Mouse (Mus musculus) mouse trophoblast stem cell (cell line): ENCODE measurements around the gene Fggy.

Experiments
- in situ Hi-C, 2 experiments: fragments of 300-500 bp; cut with MseI, MboI; formaldehyde crosslinking; loops; 2 replicates in 1 of 2; 3 replicates in 1 of 2; pipeline ENCODE4 v1.15.1; 2025

Gene Fggy

DNA sequence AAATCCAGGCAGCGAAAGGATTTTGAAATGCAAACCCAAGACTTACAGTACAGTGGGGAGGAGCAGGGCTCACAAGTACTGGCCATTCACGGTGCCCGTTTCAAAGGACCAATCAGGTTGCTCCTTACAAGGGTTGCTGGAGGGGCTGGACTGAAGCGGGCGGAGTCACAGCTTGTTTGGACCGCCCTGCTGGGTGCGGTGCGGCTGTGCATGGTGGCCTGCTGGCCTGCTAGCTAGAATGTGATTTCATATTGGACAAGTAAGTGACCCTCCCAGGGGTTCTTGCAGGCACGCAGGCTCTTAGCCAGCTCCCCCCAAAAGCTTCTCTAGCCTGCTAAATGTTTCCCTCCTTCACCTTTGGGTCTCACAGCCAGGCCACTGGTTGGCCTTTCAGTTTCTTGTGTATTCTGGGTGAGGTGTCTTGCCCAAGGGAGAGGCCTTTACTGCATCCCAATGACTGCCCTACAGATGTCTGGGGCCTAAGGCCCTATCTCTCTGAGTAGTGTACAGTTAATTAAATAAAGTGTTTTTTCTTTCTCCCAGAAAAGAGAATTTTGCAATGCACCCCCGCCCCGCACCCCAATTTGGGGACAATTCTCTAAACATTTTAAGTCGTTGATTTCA lies at the start of gene Fggy:
Gene Fggy, plus strand, starts transcription at position 175 of the 624 bp plus-strand sequence.
- in situ Hi-C loops: no loop called here

DNA sequence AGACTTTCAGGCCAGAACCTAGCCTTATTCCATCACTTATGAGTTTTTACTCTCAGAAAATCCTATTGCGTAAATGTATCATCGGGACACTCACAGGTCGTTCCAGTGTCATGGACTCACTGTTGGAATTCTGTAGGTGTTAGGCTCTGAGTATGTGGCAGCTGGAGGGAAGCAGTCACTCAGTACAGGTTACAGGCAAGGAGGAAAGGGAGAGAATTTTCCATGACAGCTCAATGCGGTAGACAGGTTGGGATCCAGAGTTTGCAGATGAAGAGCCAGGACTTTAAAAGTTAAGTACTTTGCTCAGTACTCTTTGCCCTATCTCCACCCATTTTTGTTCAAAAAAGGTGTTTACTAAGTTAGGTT lies 49.4 kb upstream of the Fggy start:
- in situ Hi-C loops: no loop called here

DNA sequence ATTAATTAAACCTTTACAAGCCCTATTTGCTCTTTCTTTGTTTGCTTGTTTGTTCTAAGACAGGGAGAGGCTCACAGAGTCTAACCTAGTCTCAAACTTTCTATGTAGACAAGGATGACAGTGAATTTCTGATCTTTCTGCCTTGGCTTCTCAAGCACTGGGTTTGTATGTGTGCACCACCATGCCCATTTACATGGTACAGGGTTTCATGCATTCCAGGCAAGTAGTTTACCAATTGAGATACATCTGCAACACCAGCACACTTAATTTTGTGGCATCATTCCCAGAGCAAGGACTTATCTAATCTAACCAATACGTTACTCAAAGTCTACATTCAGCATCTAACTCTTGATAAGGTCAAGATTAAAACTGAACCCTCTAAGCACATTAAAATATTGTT lies 38.9 kb upstream of the Fggy start:
- in situ Hi-C loops: no loop called here

DNA sequence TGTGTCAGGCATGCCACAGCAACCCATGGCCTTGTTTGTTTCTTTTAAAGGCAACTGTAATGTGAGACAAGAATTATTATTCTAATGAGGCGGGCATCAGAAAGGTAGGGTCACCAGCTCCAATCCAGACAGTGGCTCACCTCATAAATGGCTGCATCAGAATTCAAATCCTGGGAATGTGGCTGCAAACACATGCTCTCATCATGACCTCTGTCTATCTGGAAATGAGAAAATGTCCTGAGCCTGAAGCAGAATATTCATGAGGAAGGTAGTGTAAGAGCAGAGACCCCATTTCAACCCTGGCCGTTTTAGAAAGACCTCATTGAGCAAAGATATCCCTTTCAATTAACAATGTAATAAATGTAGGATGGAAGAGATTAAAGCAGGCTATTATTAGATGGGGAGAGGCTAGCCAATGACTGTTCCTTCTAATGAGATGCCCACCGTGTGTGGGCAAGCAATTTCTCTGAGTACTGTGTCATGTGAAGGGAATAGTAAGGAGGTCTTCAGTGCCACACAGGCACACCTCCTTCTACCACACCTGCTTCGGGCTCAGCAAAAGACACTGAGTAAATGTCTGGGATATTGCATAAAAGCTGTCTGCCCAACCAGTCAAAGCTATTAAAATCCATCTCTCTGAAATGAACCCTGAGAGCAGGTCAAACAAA lies 37.2 kb upstream of the Fggy start:
- in situ Hi-C loops: no loop called here

DNA sequence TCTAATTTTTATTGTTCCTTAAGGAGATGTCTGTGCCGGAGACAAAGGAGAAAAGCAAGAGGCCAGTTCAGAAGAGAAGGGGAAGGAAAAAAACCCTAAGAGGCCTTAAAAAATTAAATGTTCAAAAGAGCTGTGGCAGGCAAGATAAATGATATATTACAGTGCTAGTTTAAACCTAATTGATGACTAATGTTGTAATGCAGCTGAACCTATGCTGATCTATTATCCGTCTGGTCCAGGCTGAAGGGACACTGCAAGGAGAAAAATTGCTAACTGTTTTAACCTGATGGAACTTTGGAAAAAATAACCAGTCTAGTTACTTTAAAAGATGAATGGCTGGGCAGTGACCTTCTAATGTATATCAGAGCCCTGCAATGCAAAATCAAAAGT lies 36.7 kb upstream of the Fggy start:
- in situ Hi-C loops: no loop called here

DNA sequence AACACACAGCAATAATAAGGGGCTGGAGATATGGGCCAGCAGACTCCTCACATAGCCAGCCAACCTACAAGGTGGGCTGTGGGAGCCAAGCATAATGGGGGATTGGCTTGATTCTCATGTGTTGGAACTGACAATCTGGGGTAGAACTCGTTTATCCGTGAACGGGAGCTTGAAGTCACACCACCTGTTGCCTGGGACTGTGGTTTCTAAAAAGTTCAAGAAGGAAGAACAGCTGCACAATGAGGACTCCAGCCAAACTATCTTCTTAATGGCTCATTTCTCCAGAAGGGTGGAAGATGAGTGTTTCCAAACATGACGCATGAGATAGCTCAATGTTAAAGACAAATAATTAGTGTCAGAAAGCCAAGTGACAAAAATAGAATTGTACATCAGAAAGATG lies 30.7 kb upstream of the Fggy start:
- in situ Hi-C loops: no loop called here

DNA sequence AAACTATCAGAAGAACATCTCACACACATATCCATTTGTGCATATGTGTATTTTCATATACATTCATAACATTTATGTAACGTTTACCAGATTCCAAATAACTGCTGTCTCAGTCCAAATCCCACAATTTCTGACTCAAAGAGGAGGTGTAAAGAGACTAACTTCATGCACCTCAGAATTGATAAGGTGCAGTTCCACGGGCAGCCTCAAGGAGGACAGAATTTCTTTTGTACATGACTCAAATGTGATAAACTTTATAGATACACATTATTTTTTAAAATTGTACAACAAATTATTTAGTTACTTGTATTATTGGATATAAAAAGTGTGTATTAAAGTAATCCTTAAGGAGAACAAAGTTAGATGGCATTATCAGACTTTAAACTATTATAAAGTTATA lies 26.6 kb upstream of the Fggy start:
- in situ Hi-C loops: no loop called here

DNA sequence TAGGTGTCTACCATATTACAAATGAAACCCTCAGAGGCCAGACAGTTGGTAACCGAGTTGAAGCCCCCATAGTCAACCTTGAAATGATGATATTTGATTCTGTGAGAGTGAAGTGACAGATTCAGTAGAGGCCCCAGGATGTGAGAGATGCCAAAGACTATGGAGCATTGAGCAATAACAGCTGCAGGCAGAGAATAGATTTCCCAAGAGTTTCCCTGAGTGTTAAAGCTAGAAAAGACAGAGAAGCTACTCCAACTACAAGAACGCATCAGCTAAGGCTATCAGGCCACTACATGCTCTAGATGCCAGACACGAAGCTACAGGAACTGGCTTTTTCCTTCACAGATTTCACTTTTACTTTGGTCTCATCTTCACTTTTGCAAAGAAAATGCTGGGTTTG lies 23.4 kb upstream of the Fggy start:
- in situ Hi-C loops: no loop called here

DNA sequence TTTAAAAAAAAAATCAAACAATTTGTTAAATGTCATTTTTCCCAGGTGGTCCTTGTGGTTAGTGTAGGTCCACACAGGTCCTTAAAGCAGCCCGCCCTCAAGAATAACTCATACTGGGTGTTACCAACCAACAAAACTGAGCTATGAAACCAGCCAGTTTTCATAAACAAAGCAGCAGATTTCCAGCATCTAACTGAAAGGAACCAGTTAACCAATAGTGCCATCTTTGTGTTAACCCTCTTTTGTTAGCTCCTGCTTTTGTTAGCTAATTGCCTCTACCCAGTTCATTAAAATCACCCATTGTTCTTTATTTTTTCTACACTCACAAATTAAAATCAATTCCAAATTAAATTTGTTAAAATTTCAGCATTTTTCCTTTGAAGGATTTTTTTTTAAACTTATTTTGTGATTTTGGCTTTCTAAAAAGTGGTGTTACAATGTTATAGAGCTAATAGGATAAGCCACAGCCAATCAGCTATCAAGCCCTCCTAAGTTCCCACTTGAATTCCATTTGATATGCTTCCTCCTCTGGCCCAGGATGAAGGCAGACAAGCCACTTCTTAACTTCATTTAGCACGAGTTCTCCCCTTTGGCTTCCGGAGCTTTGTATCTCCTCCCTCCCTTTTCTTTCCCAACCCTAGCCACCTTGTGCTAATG lies 15.8 kb upstream of the Fggy start:
- in situ Hi-C loops: no loop called here

DNA sequence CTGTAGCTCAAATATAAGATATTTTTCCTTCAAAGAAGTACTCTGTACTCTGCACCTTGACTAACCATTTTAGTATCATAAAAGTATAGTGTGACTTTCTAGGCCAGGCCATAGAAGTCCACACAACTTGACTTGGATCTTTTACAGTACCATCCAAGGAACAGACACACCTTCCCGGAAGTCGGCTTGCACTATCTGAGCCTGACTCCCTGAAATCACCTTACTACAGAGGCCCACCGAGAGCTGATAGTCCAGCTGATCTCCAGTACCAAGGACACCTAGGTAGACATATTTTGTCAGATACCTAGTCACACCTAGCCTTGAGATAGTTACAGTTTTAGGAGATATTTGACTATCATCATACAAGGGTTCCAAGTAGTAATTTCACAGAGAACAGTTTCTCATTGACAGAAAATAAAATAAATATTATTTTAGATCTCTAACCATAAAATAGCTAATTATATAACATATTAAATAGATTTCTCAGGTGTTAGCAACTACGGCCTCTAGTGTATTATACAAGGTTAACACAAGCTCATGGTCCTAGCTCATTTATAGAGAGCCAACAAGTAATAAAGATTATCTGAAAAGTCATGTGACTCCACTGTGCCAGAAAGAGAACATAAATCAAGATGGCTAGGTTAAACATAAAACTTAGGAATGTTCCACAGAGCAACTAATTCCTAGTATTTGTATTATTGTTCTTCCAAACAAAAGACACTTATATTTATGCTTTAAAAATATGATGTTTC lies 15.1 kb upstream of the Fggy start:
- in situ Hi-C loops: no loop called here

DNA sequence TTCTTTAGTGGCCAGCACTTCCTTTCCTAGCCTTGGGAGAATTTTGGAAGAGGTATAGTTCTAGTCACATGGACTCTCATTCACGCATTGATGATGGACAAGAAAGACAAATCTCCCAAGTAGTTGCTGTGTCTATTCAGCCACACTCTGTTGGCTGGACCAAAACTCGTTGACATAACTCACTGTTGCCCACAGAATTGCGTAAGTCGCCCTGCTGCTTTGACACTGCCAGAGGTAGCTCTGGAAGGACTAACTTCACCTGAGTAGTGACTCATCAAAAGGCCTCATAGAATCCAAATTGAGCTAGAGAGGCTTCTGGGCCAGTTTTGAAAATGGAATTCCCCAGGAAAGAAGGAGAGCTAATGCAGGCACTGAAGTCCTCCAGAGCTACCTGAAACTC lies 13.8 kb upstream of the Fggy start:
- in situ Hi-C loops: no loop called here

DNA sequence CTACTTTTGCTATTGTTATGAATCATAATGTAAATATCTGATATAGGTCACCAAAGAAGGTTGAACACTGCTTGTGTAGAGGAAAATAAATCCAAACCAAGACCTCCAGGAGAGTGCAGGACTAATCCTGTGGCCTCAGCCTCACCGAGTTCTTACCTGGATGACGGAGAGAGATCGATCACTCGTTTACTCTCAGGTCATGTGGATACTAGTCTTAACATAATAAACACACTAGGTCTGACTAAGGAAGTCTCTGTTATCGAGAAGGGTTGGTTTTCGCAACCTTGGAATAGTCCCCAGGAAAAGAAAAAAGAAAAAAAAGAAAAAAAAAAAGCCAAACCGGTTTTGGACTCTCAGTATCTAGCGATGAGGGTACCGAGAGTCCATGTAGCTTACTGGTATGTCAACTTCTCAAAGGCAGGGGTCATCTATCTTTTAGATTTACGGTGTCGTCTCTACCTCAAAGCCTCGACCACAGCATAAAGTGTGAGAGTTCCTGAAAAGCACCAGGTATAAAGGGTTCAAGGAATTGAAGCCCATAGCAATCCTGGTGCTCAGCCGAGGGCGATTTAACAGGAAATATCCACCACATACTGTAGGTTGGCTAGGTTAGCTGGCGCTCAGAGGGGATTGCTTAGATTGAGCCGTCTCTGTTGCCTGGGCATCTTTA lies 509 bp upstream of the Fggy start:
- in situ Hi-C loops: no loop called here

DNA sequence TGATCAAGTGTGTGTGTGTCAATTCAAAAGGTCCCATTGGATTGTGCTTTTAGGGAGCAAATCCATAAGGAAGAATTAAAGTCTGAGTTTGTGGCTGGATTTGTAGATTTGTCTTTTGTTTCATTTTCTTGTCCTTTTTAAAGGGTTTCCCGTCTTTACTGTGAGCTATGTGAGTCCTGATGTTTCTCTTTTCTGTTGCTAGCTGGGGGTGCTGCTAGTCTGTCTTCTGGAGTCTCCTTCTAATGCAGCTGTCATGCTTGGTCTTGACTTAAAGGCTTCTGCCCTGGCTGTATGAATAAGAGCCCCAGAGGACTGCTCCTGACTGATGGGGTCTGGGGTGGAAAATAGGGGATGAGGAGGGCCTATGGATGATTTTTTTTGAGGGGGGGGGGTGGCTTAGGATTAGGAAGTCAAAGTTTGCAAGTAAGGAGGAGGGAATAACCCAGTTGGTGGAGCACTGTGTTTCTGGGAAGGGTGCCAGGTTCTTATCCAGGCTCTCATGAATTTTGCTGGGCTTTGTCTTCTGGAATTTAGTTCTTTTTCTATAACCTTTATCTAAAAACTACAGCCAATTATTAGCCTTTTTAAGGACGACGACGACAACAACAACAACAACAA lies 1.1 kb downstream of the Fggy start:
- in situ Hi-C loops: no loop called here

DNA sequence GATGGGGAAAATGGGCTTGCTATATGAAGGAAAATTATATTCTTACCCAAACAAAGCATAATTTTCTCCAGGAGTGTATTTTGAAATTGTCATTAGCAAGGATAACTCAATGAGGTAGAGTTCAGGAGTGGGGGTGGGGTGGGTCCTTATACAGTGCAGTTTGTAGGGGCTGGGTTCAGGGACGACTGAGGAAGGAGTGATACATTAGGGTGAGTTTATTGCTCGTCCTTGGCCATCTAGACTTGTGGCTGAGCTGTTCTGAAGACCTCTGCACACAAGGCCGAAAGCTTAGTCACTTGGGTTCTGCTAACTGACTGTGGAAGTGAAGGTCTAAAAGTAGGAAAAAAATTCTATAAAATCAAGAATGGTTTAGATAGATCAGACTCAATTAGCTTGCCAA lies 14.3 kb downstream of the Fggy start:
- in situ Hi-C loops: no loop called here

DNA sequence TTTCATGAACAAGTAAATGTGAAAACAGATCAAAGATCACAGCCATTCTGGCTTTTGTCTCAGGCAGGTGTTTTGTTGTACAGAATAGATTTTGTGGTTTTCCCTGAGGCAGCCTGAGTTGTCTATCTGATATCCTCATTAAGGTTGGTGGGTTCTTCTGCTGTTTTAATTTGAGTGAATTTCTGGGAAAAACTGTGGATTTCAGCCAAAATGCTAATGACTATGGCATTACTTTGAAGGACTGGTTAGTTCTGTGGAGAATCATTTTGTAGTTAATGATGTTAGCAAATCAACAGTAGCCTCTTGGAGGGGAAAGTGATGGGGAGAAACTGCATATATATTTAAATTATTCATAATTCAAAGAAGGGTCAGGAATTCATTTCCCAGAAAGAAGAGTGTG lies 16.4 kb downstream of the Fggy start:
- in situ Hi-C loops: no loop called here

DNA sequence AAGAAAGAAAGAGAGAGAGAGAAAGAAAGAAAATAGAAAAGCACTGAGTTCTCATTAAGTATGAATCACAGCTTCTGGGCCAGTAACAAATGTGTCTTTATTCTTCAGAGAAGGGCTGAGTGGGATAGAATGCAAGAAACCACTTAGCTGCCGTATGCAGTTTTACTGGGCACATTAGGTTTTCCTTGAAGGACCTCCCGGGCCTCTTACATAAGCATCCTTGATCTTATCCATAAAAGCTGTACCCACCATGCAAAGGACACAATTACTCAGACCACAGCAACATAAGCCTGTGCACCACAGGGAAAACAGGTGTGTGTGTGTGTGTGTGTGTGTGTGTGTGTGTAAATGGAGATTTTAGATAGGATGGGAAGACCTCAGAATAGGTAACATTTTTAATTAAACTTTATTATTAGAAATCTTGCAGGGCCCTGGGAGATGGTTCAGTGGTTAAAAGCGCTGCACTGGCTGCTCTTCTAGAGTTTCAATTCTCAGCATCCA lies 18.2 kb downstream of the Fggy start:
- in situ Hi-C loops: no loop called here

DNA sequence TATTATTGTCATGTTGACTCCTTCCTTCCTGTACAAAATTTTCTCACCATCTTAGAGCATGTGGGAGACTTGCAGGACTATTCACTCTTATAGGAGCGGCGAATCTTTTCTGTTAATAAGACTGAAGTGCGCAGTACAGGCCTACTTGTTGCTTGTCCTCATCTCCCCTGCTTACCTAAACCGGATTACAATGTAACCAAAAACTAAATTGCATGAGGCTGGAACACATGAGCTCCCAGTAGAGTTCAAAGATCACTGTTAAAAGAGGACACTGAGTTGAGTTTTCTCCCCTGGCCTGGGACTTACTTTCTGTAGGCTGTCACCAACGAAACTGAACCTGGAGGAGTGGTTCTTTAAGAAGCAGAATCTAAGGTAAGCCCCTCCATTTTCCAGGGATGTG lies 21.9 kb downstream of the Fggy start:
- in situ Hi-C loops: no loop called here

DNA sequence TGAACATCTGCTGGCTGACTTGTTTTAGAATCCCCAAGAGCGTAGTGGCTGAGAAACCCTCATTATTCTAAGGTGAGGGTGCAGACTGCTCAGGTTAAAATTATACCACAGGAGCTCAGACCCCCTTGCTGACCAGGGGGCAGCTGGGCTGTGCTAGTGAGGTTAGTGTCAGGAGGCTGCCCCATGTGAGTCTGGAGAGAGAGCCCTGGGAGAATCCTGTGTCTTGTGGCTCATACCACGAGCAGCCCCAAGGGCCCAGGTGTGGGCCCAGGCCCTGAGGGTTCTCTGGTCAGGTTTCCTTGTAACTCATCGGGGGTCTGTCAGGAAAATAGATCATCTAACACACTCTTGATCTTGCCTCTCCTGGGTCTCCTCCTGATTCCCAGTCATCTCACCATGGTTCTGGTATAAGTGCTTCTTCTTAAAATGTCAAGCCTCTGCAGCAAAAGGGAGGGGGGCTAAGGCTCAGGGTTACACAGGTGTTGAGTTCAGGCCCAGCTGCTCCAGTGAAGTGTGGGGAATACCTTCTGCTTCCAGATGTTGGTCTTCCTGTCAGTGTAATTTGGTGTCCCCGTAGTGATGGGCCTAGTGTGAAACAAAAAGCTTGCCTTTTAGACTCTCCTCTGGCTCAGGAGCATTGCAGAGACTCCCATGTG lies 26.9 kb downstream of the Fggy start:
- in situ Hi-C loops: no loop called here

DNA sequence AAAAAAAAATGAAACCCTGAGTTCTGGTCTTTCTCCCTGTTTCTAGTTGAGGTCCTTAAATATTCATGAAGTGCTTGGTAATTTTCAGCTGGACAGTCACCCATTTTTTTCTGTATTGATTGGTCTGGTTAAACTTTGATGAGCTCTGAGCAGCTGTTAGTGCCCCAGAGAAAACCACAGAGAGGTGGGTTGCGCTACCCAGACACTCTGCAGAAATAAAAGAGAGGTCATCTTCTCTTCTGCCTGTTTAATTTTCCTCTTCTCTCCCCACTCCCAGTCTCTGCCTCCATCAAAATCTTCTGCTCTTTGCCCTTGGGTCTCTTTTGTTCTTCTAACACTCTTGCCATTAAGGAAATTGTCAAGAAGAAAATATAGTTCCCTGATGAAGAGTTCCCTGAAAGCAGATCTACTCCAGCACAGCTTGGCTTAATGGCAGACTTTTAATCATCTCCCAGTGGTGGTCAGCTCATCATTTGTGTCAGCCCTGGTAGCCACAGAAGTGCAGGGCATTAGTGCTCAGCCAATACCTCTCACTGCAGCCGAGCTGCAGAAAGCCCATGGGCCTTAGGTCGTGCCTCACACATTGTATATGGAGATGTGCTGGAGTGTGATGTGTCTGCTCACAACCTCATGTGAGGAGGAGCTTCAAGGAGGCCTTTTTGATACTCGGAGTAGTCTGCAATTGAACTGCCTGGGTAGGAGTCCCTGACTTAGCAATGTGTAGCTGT lies 29.1 kb downstream of the Fggy start:
- in situ Hi-C loops: no loop called here

DNA sequence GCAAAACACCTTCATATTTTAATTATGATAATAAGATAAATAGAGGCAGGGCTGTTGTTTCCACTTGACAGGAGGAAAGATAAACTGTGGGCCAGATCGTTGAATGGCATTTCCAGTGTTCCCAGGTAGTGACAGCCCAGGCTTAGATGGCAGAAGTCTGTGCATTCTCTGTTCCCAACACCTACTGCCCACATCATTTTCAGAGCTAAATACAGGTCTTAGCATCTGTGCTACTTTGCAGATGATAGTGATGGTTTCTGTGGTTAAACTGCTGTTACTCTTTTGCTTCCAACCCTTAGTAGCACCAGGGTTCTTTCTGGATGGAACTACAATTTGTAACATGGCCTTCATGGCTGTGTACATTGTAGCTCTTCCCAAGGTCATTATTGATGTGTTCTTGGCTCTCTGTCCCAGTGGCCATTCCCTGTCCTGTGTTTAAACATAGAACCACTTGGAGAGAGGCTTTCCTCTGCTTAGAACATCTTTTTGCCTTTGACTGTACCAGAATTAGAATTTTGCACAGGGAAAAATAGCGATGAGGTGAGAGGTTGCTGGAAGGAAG lies 31.5 kb downstream of the Fggy start:
- in situ Hi-C loops: no loop called here
